Mouse (Mus musculus): Measurements from ENCODE around the gene Gm4214.
"Not testable (repeated sequence)": the region's sequence is repeated elsewhere in the genome, so short reads cannot be mapped to it uniquely, and the experiment has no call there.

GRCm38 (mm10) chr7:23019823-23020222 is 35.4 kb upstream of the Gm4214 start, which contains the start of gene Gm4216:
- not testable (repeated sequence) for TF ChIP-seq CTCF (IDR thresholded peaks at IDR 0.05; ENCODE audit: low read depth, low read length); POLR2A (IDR thresholded peaks at IDR 0.05; ENCODE audit: insufficient read depth, low read length)
